Mouse (Mus musculus) urinary bladder, postnatal 14 days (tissue): ENCODE measurements around the gene U2surp.
"Not testable (repeated sequence)": the region's sequence is repeated elsewhere in the genome, so short reads cannot be mapped to it uniquely, and the experiment has no call there.

Experiments
- DNase-seq: peaks from one replicate; pipeline ENCODE4 v3.0.0; 2021; ENCODE audit warnings: low spot score

U2surp gene

DNA sequence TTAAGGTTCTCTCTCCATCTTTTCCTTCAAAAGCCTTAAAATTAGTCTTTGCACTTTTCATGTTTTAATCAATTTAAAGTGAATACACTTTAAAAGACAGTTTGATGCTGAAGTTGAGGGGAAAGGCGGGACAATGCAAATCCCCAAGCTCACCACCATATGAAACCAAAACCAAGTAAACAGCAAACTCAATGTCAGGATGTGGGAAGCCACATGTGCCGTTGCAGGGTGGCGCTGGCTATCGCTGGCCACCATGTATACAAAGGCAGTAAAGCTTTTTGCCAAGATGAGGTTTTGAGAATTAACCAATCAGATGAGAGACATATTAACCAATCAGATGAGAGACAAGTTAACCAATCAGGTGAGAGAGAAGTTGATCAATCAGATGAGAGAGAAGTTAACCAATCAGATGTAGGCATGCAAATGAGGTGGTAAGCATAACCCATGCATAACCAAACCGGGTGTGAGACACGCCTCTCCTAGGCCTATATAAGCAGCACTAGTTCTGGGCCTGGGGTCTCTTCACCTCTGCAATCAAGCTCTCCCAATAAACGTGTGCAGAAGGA, 42.7 kb downstream of the U2surp start:
- not testable (repeated sequence) for DNase-seq

GRCm38 (mm10) chr9:95464028-95464427, 47.8 kb downstream of the U2surp start:
- no peak for DNase-seq

GRCm38 (mm10) chr9:95451931-95452330, 59.9 kb downstream of the U2surp start:
- no peak for DNase-seq

DNA sequence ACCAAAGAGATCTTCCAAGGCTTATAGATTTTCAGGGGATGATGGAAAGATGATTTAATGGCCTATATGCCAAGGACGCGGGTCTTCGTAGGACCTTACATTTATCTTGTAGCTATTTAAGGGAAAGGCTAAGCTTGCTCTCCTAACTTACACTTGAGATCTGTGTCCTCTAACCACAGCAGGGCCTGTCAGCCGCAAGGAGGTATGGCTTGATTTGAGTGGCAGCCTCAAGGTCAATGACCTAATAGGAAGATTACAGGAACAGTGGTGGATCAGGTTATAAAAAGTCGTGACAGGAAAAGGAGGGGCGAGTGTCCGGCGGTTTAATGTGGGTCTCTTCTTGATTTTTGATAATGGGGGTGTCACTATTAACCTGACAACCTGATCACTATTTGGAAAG, 61.2 kb downstream of the U2surp start:
- DNase-seq = no peak

DNA sequence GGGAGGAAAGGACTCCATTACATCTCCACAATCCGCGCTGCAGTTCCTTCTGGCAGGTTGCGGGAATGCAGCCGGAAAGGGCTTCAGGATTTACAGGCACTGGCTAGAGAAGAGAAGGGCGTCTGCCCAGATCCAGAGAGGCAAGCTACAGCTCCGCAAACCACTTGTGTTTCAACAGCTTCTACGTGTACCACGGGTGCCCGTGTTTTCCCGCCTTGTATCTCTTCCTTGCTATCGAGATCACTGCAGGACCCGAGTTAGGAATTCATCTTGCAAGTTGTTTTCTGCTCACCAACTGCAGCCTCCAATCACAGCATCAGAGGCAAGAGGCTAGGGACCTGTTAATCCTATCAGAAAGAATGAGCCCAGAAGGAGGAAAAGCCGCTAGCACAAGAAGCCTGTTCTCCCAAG, 69.5 kb downstream of the U2surp start:
- DNase-seq = no peak

DNA sequence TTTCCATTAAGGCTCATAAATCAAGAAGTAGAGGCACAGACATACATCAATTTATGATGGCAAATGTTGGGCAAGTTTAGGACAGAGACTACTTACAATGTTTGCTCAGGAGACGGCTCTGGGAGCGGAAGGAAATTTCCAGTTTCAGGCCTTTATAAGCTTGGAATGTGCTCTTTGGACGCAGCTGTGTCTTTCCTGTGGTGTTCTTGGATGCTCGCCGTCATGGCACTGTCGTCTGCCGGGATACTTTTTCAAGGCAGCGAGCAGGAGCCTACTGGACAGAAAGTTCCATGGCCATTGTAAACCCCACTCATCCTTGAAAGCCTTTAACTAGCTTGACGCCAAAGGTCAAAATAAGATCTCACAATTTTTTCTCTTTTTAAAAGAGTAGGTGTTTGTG, 73.9 kb downstream of the U2surp start:
- DNase-seq = no peak

DNA sequence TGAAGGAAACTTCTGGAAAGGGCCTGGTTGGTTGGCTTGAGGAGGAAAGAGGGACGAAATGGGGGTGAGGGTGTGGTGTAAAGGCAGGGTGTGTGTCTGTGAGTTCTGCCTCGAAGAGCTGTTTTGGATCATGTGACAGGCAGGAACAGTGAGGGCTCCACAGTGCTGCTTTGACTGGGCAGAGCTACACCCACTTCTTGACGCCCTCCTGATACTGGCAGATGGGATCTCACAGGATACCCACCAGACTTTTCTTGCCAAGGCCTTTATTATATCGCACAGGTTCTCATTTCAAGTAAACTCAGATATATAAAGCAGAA, 75.5 kb downstream of the U2surp start:
- no peak for DNase-seq

- DNase-seq = no peak
Measured at GRCm38 (mm10) chr9:95435506-95436293, 76.1 kb downstream of the U2surp start.

DNA sequence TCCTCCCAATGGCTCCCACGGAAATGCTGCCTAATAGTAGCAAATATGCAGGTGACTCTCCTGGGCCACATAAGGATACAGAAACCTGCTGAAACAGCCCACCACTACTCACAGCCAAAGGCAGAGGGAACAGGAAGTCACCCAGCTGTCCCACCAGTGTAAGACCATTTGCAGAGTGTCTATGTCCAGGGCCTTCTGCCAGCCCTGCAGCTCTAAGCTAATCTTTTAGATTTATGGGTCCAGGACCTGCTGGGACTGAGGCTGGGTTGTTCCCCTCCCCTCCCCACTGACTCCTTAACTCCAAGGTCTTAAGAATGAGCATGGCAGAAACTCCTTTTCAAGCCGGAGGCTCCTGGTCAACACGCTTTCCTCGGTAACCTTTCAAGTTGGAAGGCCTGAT, 83.5 kb downstream of the U2surp start:
- no peak for DNase-seq

DNA sequence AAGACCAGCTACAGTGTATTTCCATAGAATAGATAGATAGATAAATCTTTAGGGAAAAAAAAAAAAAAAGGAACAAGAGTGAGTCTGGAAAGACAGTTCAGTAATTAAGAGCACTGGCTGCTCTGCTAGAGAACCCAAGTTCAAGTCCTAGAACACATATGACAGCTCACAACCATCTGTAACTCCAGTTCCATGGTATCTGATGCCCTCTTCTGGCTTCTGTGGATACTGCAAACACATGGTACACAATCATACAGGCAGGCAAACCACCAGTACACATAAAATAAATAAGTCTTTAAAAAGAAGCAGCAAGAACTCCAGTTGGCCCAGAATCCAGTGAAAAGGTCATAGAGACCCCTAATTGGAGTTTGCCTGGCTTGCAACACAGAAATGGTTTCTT, 97.9 kb downstream of the U2surp start:
- DNase-seq = no peak

GRCm38 (mm10) chr9:95412047-95412446, 99.7 kb downstream of the U2surp start:
- no peak for DNase-seq

GRCm38 (mm10) chr9:95407586-95408220, 104.1 kb downstream of the U2surp start:
- peak; percentile 34 for DNase-seq
